Comparison of ENCODE assay signal across 14 mouse cellular contexts in genomic region chr1:77369255-77369837, GRCm38 (mm10).
DNase-seq lines count a peak whose midpoint lies in the region; ATAC-seq and TF ChIP-seq lines count a peak whose summit lies in the region.
"Had no signal": no experiment of that assay in that cellular context is flagged by ENCODE, and none has a peak within 500 bp of the region (broad histone marks: within the 10 kb centered on the region; RNA-seq: fewer than 3 reads in every experiment).

No protein-coding gene starts in this region.

- TF ChIP-seq CTCF in heart, adult 2 months (IDR thresholded peaks at IDR 0.05): no peak

- H3K4me2 ChIP-seq in heart, embryonic 11.5 days: no peak overlapping the region
- H3K4me2 ChIP-seq in liver, embryonic 13.5 days: peak overlapping the region; percentile 51
- H3K4me2 ChIP-seq: limb, embryonic 15.5 days had no signal

- DNase-seq in heart, adult 2 months: peak; percentile 21 to 38
- peak; percentile 50 for DNase-seq in brain, adult 2 months (ENCODE audit: low read depth, low spot score)
- DNase-seq in heart, adult 9 months (ENCODE audit: low spot score in 2 of 2): peak; percentile 67 to 71
- peak; percentile 42 for DNase-seq in liver, embryonic 13.5 days
- DNase-seq in lung, postnatal 25 days (ENCODE audit: low spot score): no peak
- no peak for DNase-seq in urinary bladder, postnatal 4 days (ENCODE audit: low spot score in 2 of 2)
- DNase-seq in urinary bladder, postnatal 14 days (ENCODE audit: low spot score): no peak
- DNase-seq: B cell, adult 2 months; kidney, adult 18-20 months; thymus, adult 2 months had no signal

- H3K36me3 ChIP-seq in heart, adult 2 months (ENCODE audit: control insufficient read depth, insufficient read depth, low read length): peaks cover 23% of the 10 kb centered on the region
- peaks cover 2% of the 10 kb centered on the region; the same call in 1 of the 2 replicates for H3K36me3 ChIP-seq in heart, embryonic 11.5 days (ENCODE audit: control insufficient read depth, insufficient read depth, low read length)
- H3K36me3 ChIP-seq in liver, embryonic 13.5 days: no peaks in the 10 kb centered on the region
- H3K36me3 ChIP-seq: G1E had no signal

- intact Hi-C loops in heart, adult 2 months (cut with DNase I): loop anchor here (5.0 kb wide), 1 partner anchor 143 kb away; no protein-coding TSS in a partner anchor

- no peak overlapping the region for H3K9ac ChIP-seq in heart, adult 2 months (ENCODE audit: low read depth, low read length)
- no peak overlapping the region for H3K9ac ChIP-seq in heart, embryonic 11.5 days (ENCODE audit: low read depth, low read length)
- H3K9ac ChIP-seq in liver, embryonic 13.5 days: peak overlapping the region; percentile 44; the same call in 1 of the 2 replicates
- H3K9ac ChIP-seq: limb, embryonic 15.5 days had no signal

- no peaks in the 10 kb centered on the region for H3K27me3 ChIP-seq in heart, adult 2 months (ENCODE audit: control insufficient read depth, insufficient read depth, low read length)
- no peaks in the 10 kb centered on the region for H3K27me3 ChIP-seq in heart, embryonic 11.5 days (ENCODE audit: control insufficient read depth, insufficient read depth, low read length)
- no peaks in the 10 kb centered on the region for H3K27me3 ChIP-seq in liver, embryonic 13.5 days
- H3K27me3 ChIP-seq: limb, embryonic 15.5 days had no signal

- peak overlapping the region; percentile 54 for H3K27ac ChIP-seq in heart, adult 2 months
- H3K27ac ChIP-seq in heart, embryonic 11.5 days (ENCODE audit: low read depth, low read length): no peak overlapping the region
- peak overlapping the region; percentile 63 for H3K27ac ChIP-seq in liver, embryonic 13.5 days
- H3K27ac ChIP-seq: hindbrain, embryonic 10.5 days; limb, embryonic 15.5 days had no signal

- no peak for ATAC-seq in heart, embryonic 11.5 days (replicated peaks; ENCODE audit: insufficient number of reproducible peaks, low FRiP score, low TSS enrichment)
- ATAC-seq in liver, embryonic 13.5 days (ENCODE audit: low read depth): peak; percentile 86

- H3K4me1 ChIP-seq in heart, adult 2 months (ENCODE audit: control insufficient read depth, insufficient read depth, low read length): peaks cover 14% of the 10 kb centered on the region
- H3K4me1 ChIP-seq in heart, embryonic 11.5 days (ENCODE audit: control insufficient read depth, insufficient read depth, low read length): no peaks in the 10 kb centered on the region; the same call in 1 of the 2 replicates
- peaks cover 17% of the 10 kb centered on the region for H3K4me1 ChIP-seq in liver, embryonic 13.5 days (replicated peaks)
- H3K4me1 ChIP-seq: hindbrain, embryonic 10.5 days; limb, embryonic 15.5 days had no signal

- no peak overlapping the region for H3K4me3 ChIP-seq in heart, adult 2 months
- no peak overlapping the region for H3K4me3 ChIP-seq in heart, embryonic 11.5 days (ENCODE audit: low read depth, low read length)
- H3K4me3 ChIP-seq in liver, embryonic 13.5 days (replicated peaks): no peak overlapping the region; the same call in 1 of the 2 replicates
- H3K4me3 ChIP-seq: hindbrain, embryonic 10.5 days; limb, embryonic 15.5 days had no signal

- 42% methylated on average over 18 of the region's 18 CpGs for WGBS in heart, adult 2 months
- 62% methylated on average over 18 of the region's 18 CpGs for whole genome bisulfite sequencing in heart, embryonic 11.5 days (ENCODE audit: insufficient replicate concordance)
- WGBS in liver, embryonic 13.5 days (ENCODE audit: insufficient replicate concordance): 30% methylated on average over 18 of the region's 18 CpGs

- H3K9me3 ChIP-seq in heart, embryonic 11.5 days (replicated peaks; ENCODE audit: control insufficient read depth, low read length): no peaks in the 10 kb centered on the region
- H3K9me3 ChIP-seq in liver, embryonic 13.5 days (replicated peaks): no peaks in the 10 kb centered on the region
- H3K9me3 ChIP-seq: hindbrain, embryonic 10.5 days; limb, embryonic 15.5 days had no signal

- no peak for TF ChIP-seq EP300 in heart, adult 2 months (IDR thresholded peaks at IDR 0.05; ENCODE audit: insufficient read depth, low read depth, low read length)

- TF ChIP-seq POLR2A in heart, adult 2 months (IDR thresholded peaks at IDR 0.05; ENCODE audit: insufficient read depth, low read depth, low read length): peak; percentile 62; the same call in 1 of the 2 replicates

- H3K79me2 ChIP-seq in heart, adult 2 months (replicated peaks; ENCODE audit: control insufficient read depth, insufficient read depth, low read length): no peaks in the 10 kb centered on the region

Comparison
In these comparisons a context has a peak if more than half of its experiments do, and no peak if none do; other contexts are left out.
1. DNase-seq: peak in heart, adult 2 months (2 of 2), brain, adult 2 months (single experiment), heart, adult 9 months (2 of 2) and liver, embryonic 13.5 days (single experiment); none in lung, postnatal 25 days (single experiment), urinary bladder, postnatal 4 days (0 of 2) and urinary bladder, postnatal 14 days (single experiment).